Mouse (Mus musculus) regulatory T cell (primary cell): ENCODE data around the gene Cbx4.

Experiments used
- in situ Hi-C: fragments of 300-600 bp; cut with MboI, MseI; formaldehyde crosslinking; loops from one replicate; pipeline ENCODE4 v1.15.1; 2025; ENCODE audit warnings: high pct_unique_total_duplicates

Cbx4 gene

GRCm38 (mm10) chr11:119086144-119086971, at the start of gene Cbx4:
Cbx4 (minus strand) TSS chr11:119086221.
- in situ Hi-C loops, result loop anchor here (5.0 kb wide), 1 partner anchor 34 kb away; no protein-coding TSS in a partner anchor

DNA sequence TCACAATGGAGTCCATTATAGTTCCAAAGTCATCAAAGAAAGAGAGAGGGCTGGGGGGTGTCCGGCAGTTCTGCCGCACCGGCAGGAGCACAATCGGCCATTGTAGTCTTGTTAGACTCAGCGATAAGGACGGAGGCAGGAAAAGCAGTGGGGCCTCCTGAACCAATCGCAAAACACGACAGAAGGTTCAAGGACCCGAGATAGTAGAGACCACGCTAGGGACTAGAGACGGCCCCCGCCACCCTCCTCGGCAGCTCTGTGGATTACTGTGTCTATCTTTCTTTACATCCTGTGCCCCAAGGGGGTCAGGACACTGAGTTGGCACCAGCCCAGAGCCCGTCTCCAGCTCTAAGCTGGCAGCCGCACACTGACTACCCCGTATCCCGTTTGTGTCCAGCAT, 48.6 kb upstream of the Cbx4 start:
- in situ Hi-C loops, result no loop called here

DNA sequence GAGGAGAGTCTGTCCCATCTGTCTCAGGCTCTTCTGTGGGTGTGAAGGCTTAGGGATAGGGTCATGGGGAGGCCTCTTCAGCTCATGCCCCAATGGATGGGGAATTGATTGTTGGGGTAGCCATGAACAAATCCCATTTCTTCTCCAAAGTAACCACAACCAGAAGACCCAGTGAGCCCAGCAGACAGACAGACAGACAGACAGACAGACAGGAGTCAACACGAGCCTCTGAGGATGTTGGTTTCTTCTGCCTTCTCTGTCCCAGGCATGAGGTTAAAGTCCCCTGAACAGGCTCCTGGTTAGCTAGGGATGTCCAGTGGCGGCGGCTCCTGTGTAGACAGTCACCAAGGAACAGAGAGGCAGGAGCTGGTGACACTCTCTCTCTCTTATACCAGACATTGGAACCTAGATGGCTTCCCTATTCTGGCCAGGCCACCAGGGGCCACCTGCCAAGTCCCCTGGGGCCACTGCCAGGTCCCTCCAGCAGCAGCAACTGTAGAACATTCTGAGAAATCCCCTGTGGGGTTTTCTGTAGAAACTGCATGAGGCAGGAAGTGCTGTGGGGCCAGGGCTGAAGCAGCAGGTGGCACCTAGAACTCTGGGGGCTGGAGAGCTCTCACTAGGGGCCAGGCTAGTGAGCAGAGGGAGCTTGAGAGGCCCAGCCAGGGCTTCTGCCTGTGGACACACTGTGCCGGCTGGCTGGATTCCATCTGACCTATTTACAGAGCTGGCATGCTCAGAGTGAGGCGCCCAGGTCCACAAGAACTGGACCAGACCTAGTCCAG, 47.6 kb upstream of the Cbx4 start:
- in situ Hi-C loops, result no loop called here

DNA sequence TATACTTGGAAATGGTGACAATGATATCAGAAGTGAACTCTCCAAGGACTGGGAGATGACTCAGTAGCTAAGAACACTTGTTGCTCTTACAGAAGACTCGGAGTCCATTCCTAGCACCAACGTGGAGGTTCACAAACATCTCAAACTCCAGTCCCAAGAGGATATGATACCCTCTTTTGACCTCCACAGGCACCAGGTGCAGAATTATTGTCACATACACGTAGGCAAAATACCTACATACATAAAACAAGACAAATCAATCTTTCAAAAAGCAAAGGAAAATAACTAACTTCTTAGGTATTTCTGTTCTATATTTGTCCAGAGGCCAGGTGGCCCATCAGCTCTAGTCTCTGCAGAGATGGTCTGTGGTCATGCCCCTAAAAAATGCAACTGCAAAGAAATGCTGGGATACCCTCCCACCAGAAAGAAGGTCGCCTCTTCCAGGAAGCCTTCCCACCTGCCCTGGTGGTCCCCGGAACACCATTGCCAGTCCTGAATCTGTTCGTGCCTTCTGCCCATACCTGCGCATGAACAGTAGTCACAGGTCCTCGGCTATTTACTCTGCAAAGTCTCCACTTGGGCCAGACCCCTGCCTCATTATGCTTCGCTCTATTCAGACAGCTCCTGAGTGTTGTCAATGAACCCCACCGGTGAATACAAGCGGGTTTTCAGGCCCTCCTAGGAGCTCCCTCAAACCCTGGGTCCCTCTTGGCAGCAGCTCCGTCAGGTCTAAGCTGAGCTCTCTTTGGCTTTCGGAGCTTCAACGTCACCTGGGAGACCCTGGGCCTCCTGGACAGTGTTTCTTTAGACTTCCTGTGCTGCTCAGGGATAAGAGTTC, 46.4 kb upstream of the Cbx4 start:
- in situ Hi-C loops, result no loop called here

- in situ Hi-C loops, result no loop called here
Observed at GRCm38 (mm10) chr11:119130081-119130765, 44.2 kb upstream of the Cbx4 start.

- in situ Hi-C loops, result loop anchor here (5.0 to 10.0 kb wide), 2 partner anchors 37 to 655 kb away; partner anchors contain the start of gene Engase
Observed at GRCm38 (mm10) chr11:119129281-119130058, 43.4 kb upstream of the Cbx4 start.

GRCm38 (mm10) chr11:119128668-119129280, 42.8 kb upstream of the Cbx4 start:
- in situ Hi-C loops, result loop anchor here (5.0 to 10.0 kb wide), 2 partner anchors 36 to 654 kb away; partner anchors contain the start of gene Engase

DNA sequence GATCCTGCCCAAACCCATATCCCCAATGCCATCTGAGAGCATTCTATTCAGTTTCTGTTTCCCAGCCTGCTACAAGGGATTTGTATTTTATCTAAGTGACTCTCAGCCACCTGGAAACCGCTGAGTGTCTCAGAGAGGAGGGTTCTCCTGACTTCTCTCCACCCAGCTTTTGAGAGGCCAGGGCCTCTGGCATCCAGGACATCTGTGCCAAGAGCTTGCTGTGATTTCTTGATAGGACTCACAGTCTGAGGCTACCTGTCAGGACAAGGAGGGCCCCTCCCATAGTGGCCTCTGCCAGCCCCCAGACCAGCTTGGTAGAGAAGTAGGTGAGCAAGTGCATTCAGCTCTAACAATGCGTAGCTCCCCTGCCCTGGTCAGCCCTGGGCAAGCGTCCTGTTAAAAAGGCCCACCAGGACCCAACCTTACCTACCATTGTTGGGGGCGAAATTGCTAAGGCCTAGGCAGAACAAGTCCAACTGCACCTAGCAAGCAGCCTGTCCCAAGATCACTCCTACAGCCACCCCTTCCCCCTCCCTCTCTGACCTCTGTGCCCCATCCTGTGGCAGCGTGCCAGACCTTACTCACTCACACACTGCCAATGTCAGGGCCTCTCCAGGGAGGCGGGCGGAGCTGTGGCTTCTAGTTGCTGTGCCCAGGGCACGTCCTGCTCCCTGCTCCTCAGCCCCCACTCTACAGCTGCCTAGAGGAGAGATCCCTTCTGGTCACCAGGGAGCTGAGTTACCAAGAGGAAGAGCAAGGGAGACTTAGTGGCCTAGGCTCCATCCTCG, 41.9 kb upstream of the Cbx4 start:
- in situ Hi-C loops, result loop anchor here (5.0 to 10.0 kb wide), 2 partner anchors 36 to 653 kb away; partner anchors contain the start of gene Engase

DNA sequence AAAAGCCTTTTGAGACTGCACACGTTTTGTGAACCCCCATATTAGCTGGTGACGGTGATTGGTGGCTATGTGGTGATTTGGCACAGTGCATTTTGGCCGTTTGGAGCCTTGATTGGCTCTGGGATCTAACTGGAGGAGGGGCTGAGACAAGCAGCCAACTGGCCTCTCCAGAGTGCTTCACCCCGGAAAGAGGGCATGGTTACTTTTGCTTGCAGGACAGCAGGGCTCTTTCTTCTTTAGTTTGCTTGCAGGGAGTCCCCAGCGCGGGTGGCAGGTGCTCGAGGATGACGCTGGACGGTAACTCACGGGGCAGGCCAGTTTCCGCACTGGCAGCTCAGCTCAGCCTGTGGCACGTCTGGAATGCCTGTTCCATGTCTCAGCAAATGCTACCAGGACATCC, 41.1 kb upstream of the Cbx4 start:
- in situ Hi-C loops, result loop anchor here (5.0 to 10.0 kb wide), 2 partner anchors 35 to 652 kb away; partner anchors contain the start of gene Engase

- in situ Hi-C loops, result loop anchor here (5.0 to 10.0 kb wide), 2 partner anchors 34 to 651 kb away; partner anchors contain the start of gene Engase
Observed at GRCm38 (mm10) chr11:119125929-119126861, 40.2 kb upstream of the Cbx4 start.

DNA sequence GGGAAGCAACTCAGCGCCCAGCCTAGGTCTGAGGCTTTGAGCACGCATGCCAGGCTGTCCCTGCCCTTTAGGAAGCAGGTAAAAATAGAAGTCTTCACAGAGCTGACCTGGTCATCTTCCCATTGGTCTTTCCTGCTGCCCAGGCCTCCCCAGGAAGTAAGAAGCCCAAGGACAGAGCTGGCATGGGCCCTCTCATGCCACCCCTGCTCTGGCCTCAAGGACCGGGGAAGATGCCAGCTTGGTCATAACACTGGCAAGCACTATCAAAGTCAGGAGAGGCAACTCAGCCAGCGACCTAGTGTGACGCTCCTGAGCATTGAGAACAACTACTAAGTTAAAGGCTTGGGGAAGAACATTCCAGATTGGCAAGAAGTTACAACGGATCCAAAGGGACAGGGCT, 38.5 kb upstream of the Cbx4 start:
- in situ Hi-C loops, result loop anchor here (10.0 kb wide), 1 partner anchor 650 kb away; the partner anchor contains the start of gene Engase

DNA sequence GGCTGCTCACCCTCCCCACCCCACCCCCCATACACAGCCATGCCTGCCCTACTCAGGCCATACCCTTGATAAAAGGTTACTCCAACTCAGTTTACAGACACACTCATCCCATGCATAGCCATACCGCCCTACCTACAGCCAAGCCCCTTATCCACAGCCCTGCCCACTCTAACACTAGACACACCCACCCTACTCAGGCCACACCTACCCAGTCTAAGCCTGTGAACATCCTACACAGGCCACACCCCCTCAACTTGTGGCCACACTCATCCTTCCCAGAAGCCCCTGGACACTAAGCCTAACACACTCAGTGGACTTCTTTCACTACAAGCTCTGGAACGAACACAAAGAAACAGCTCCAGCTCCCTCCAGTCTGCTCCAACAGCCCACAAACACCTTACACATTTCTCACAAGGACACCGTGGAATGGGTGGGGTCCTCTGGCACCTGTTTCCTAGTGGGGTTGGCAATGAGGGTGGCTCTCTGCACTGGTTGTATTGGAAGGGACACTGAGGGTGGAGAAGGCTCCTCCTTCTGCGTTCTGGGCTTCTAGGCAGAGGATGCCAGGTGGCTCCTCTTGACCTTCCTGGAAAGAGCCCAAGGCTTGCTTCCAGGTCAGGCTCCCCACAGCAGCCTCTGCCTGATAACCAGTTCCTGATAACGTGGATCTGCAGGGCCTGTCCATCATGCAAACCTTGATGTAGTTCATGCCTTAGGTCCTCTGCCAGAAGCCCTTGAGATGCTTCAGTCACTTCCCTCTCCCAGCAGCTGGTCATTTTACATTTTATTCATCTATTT, 37.7 kb upstream of the Cbx4 start:
- in situ Hi-C loops, result loop anchor here (10.0 kb wide), 1 partner anchor 649 kb away; the partner anchor contains the start of gene Engase

DNA sequence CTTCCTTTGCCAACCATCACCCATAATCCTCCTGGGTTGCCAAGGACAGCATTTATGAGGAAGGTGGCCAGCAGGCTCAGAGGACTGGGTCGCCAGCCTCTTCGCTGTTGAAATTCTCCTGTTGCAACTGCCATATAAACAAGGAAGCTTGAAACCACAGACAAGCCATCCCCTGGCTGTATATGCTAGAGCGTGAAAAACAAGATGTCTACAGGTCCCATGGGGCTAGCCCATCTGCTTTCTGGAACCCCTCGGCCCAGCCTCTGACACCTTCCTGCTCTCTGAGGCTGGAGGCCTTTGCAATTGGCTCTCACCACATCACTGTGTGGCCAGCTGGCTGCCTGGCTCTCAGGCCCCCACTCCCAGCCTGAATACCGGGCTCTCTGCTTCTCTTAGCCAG, 36.4 kb upstream of the Cbx4 start:
- in situ Hi-C loops, result loop anchor here (10.0 kb wide), 1 partner anchor 648 kb away; the partner anchor contains the start of gene Engase

GRCm38 (mm10) chr11:119118905-119119304, 32.9 kb upstream of the Cbx4 start:
- in situ Hi-C loops, result no loop called here

DNA sequence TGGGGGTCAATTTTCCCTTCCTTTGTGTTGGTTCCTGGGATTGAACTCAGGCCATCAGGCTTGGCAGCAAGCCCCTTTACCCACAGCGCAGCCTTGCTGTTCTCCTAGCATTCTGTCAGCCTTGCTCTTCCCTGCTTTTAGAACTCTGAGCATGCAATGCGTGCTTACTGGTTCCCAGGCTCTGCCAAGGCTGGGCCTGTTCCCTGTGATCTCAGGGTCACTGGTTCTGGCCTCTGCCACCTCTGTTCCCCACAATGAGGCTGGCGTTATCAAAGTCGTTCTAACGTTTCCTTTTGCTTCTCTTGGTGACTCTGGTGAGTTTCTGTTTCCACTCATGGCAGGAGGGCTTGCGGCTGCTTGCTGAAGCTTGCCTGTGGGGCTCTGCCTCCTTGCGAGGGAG, 31.9 kb upstream of the Cbx4 start:
- in situ Hi-C loops, result no loop called here

- in situ Hi-C loops, result no loop called here
Observed at GRCm38 (mm10) chr11:119116992-119117391, 31.0 kb upstream of the Cbx4 start.

GRCm38 (mm10) chr11:119112721-119113120, 26.7 kb upstream of the Cbx4 start:
- in situ Hi-C loops, result no loop called here
